Mouse (Mus musculus): ENCODE data around the gene Slc9a9. TPM values are rescaled to one million over a fixed set of nuclear protein-coding genes. Genes with fewer than 3 reads are reported as not detected.
A peak's percentile ranks its signal among the peaks of the same experiment; 100 is the strongest.

Gene Slc9a9
- polyA plus RNA-seq, 1 experiment from 2014 or later, result 4.4 TPM

DNA sequence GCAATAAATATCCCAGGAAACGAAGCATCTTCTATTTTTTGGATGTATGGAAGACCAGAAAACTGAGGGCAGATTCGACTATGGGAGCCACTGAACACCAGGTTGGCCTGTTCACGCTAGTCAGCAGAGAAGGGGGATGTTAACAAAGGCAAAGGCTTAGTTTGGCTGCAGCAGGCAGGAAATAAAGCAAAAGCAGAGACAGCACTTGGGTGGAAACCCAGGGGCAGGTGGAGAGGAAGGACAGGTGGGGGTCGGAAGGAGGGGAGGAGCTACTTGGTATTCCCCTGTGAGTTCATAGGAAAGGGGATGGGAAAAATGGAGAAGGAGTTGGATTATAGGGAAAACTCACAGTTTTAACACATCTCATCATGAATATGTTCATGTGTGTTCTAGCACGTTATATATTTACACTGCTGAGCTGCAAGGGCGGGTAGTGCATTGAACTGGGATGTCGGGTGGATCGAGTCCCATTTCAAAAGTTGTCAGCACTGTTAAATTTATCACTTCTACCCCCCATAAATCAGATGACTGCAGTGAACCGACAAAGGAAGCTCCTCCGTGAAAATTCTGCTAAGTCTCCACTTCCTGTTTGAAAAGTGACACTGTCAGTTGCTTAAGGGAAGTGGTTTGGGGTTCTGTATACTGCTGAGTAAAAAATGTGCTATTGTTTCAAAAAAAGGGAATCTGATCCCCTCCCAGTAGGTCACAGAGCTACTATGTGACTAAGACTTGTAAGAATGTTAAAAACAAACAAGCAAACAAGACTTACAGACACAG, 21.8 kb downstream of the Slc9a9 start:
- Histone ChIP-seq H3K27me3 (ENCODE audit: control insufficient read depth, insufficient read depth, low read length) (no peaks in the 10 kb centered on the region), H3K9ac (ENCODE audit: low read depth, low read length) (no peak overlapping the region), H3K4me1 (ENCODE audit: control insufficient read depth, insufficient read depth, low read length) (peaks cover 8% of the 10 kb centered on the region; the same call in 1 of the 2 replicates), H3K9me3 (ENCODE audit: control insufficient read depth, low read length) (no peaks in the 10 kb centered on the region), H3K4me3 (ENCODE audit: low read length) (no peak overlapping the region), H3K4me2 (replicated peaks; ENCODE audit: low read depth, low read length) (no peak overlapping the region; the same call in 1 of the 2 replicates), H3K27ac (ENCODE audit: low read depth, low read length) (peak overlapping the region; percentile 48; the same call in 1 of the 2 replicates), H3K36me3 (ENCODE audit: control insufficient read depth, insufficient read depth, low read length) (no peaks in the 10 kb centered on the region)
- peak; percentile 49 for ATAC-seq (ENCODE audit: low FRiP score, low TSS enrichment)
- 20% methylated on average over 10 of the region's 10 CpGs for WGBS

DNA sequence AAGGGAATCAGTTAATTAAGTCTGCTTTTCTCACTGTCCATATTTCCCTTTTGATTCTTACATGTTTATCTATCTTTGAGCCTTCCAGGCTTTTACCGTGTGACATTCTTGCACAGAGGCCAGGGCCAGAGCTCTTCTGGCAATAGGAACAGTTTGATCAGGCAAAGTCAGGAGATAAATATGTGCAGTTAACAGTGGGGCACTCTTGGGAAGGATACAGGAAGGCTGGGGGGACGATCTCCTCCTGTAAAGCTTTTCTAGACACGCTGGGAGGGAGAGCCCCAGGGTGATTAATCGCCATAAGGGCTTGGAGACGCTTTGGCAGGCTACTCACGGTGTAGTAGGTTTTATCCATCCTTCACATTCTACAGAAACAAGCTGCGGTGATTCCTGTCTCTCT, 22.4 kb downstream of the Slc9a9 start:
- Histone ChIP-seq H3K27me3 (ENCODE audit: control insufficient read depth, insufficient read depth, low read length) (no peaks in the 10 kb centered on the region), H3K4me1 (ENCODE audit: control insufficient read depth, insufficient read depth, low read length) (peaks cover 8% of the 10 kb centered on the region; the same call in 1 of the 2 replicates), H3K9ac (ENCODE audit: low read depth, low read length) (no peak overlapping the region), H3K27ac (ENCODE audit: low read depth, low read length) (peak overlapping the region; percentile 48; the same call in 1 of the 2 replicates), H3K9me3 (ENCODE audit: control insufficient read depth, low read length) (no peaks in the 10 kb centered on the region), H3K4me2 (replicated peaks; ENCODE audit: low read depth, low read length) (no peak overlapping the region), H3K4me3 (ENCODE audit: low read length) (no peak overlapping the region), H3K36me3 (ENCODE audit: control insufficient read depth, insufficient read depth, low read length) (no peaks in the 10 kb centered on the region)
- WGBS, result 15% methylated on average over 7 of the region's 7 CpGs
- ATAC-seq (ENCODE audit: low FRiP score, low TSS enrichment), result peak; percentile 20; the same call in 1 of the 2 replicates

DNA sequence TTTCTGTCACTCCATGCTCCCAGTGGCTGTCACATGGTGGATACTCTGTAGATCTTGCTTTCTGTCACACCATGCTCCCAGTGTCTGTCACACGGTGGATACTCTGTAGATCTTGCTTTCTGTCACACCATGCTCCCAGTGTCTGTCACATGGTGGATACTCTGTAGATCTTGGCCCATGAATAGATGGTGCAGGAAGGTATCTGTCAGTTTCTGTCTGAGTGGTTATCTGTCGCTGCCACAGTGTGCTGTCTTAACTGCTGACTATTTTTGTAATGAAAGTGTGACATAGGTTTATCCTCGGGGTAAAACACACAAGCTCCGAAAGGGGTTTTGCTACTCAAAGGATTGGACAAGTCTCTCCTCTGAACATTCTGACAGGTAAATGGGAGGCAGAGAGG, 24.5 kb downstream of the Slc9a9 start:
- WGBS, result 92% methylated on average over 4 of the region's 4 CpGs
- H3K4me3 ChIP-seq (ENCODE audit: low read length), result no peak overlapping the region

DNA sequence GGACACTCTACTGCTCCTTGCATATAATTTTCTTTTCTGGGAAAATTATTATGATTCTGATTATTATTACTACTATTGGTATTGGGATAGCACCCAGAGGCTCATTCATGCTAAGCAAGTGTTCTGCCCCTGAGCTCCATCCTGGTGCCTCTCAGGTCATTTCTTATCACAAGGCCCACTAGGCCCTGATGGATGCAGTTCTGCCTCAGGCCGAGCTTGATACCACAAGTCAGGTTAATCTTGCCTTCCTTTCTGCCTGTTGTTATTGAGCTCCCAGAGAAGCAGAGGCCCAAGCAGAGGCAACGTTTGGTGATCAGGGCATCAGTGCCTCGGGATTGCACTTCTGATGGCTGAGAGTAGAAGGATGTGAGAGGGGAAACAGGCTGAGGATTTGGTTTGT, 25.3 kb downstream of the Slc9a9 start:
- Histone ChIP-seq H3K9me3 (ENCODE audit: control insufficient read depth, low read length) (no peaks in the 10 kb centered on the region), H3K9ac (ENCODE audit: low read depth, low read length) (no peak overlapping the region), H3K36me3 (ENCODE audit: control insufficient read depth, insufficient read depth, low read length) (no peaks in the 10 kb centered on the region), H3K27me3 (ENCODE audit: control insufficient read depth, insufficient read depth, low read length) (no peaks in the 10 kb centered on the region), H3K4me3 (ENCODE audit: low read length) (no peak overlapping the region), H3K27ac (ENCODE audit: low read depth, low read length) (no peak overlapping the region), H3K4me1 (ENCODE audit: control insufficient read depth, insufficient read depth, low read length) (peaks cover 8% of the 10 kb centered on the region; the same call in 1 of the 2 replicates), H3K4me2 (replicated peaks; ENCODE audit: low read depth, low read length) (no peak overlapping the region)
- no peak for ATAC-seq (ENCODE audit: low FRiP score, low TSS enrichment)
- WGBS, result 74% methylated on average over 3 of the region's 3 CpGs

More for the DNA sequence above, 24.5 kb downstream of the Slc9a9 start:
- no peaks in the 10 kb centered on the region for H3K27me3 ChIP-seq (ENCODE audit: control insufficient read depth, insufficient read depth, low read length)
- no peak for ATAC-seq (ENCODE audit: low FRiP score, low TSS enrichment)
- H3K9ac ChIP-seq (ENCODE audit: low read depth, low read length), result no peak overlapping the region
- peaks cover 8% of the 10 kb centered on the region; the same call in 1 of the 2 replicates for H3K4me1 ChIP-seq (ENCODE audit: control insufficient read depth, insufficient read depth, low read length)
- H3K36me3 ChIP-seq (ENCODE audit: control insufficient read depth, insufficient read depth, low read length), result no peaks in the 10 kb centered on the region
- no peak overlapping the region for H3K4me2 ChIP-seq (replicated peaks; ENCODE audit: low read depth, low read length)
- H3K27ac ChIP-seq (ENCODE audit: low read depth, low read length), result no peak overlapping the region
- no peaks in the 10 kb centered on the region for H3K9me3 ChIP-seq (ENCODE audit: control insufficient read depth, low read length)

DNA sequence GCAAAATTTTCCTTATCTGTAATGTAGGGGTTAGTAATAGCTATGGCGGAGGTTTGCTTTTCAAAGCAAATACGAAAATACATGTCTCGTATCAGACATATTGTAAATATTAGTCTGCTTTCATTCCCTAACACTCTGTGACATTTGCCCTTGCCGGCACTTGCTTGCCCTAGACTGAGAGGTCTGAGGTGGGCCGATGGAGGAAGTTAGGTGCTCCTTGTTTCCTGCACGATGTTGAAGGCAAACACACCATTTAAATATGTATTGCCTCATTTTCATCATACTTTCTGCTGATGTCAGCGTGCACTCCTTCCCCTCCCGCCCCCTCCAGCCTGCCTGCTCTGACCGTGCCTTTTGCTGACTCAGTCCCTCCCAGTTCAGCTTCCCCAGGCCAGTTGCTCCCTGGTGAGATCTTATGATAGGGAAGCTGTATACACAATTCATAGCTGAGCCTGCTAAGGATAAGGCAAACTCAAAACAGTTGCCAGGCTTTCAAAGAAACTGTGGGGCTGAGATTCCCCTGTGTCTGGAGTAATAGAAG, 26.9 kb downstream of the Slc9a9 start:
- Histone ChIP-seq H3K27ac (ENCODE audit: low read depth, low read length) (no peak overlapping the region), H3K4me3 (ENCODE audit: low read length) (no peak overlapping the region), H3K36me3 (ENCODE audit: control insufficient read depth, insufficient read depth, low read length) (no peaks in the 10 kb centered on the region), H3K9ac (ENCODE audit: low read depth, low read length) (no peak overlapping the region), H3K27me3 (ENCODE audit: control insufficient read depth, insufficient read depth, low read length) (no peaks in the 10 kb centered on the region), H3K4me2 (replicated peaks; ENCODE audit: low read depth, low read length) (no peak overlapping the region), H3K9me3 (ENCODE audit: control insufficient read depth, low read length) (no peaks in the 10 kb centered on the region), H3K4me1 (ENCODE audit: control insufficient read depth, insufficient read depth, low read length) (peaks cover 1% of the 10 kb centered on the region; the same call in 1 of the 2 replicates)
- ATAC-seq (ENCODE audit: low FRiP score, low TSS enrichment), result no peak
- WGBS, result 67% methylated on average over 9 of the region's 9 CpGs

DNA sequence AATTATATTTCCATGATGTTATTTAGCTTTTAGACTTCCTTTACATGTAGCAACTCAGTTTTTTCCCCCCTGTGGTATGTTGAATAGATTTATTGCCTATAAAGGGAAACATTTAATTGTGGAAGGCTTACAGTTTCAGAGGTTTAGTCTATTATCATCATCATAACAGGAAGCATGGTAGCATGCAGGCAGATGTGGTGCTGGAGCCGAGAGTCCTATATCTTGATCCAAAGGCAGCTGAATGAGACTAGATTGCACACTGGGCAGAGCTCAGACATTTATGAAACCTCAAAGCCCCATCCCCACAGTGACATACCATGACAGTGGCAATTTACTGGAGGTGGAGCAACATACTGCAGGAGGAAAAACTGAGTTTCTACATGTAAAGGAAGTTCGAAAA, 28.5 kb downstream of the Slc9a9 start:
- H3K4me1 ChIP-seq (ENCODE audit: control insufficient read depth, insufficient read depth, low read length), result no peaks in the 10 kb centered on the region
- H3K9ac ChIP-seq (ENCODE audit: low read depth, low read length), result no peak overlapping the region
- H3K9me3 ChIP-seq (ENCODE audit: control insufficient read depth, low read length), result no peaks in the 10 kb centered on the region
- H3K4me3 ChIP-seq (ENCODE audit: low read length), result no peak overlapping the region
- no peak overlapping the region for H3K4me2 ChIP-seq (replicated peaks; ENCODE audit: low read depth, low read length)
- H3K27me3 ChIP-seq (ENCODE audit: control insufficient read depth, insufficient read depth, low read length), result no peaks in the 10 kb centered on the region
- ATAC-seq (ENCODE audit: low FRiP score, low TSS enrichment), result no peak
- H3K36me3 ChIP-seq (ENCODE audit: control insufficient read depth, insufficient read depth, low read length), result no peaks in the 10 kb centered on the region
- H3K27ac ChIP-seq (ENCODE audit: low read depth, low read length), result no peak overlapping the region
- 67% methylated on average over 2 of the region's 2 CpGs for WGBS

DNA sequence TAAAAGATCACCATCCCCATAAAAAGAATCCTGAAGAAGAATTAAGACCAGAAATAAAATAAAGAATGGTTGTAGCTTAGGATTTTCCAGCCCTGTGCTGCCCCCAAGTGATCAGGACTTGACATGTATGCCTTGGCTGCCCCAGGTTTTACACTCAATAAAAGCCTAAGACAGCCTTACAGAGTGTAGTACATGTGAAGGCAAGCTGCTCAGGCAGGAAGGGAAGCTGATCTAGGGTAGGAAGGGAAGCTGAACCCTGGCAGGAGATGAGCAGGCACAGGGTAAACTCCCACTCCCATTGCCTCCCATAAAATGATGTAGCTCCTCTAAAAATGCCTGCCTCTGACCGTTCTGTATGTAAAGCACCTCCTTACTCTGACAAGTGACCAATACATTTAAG, 30.8 kb downstream of the Slc9a9 start:
- H3K9me3 ChIP-seq (ENCODE audit: control insufficient read depth, low read length), result no peaks in the 10 kb centered on the region
- H3K4me1 ChIP-seq (ENCODE audit: control insufficient read depth, insufficient read depth, low read length), result no peaks in the 10 kb centered on the region
- no peak overlapping the region for H3K4me2 ChIP-seq (replicated peaks; ENCODE audit: low read depth, low read length)
- H3K27me3 ChIP-seq (ENCODE audit: control insufficient read depth, insufficient read depth, low read length), result no peaks in the 10 kb centered on the region
- H3K9ac ChIP-seq (ENCODE audit: low read depth, low read length), result no peak overlapping the region
- ATAC-seq (ENCODE audit: low FRiP score, low TSS enrichment), result peak; percentile 75
- no peak overlapping the region for H3K27ac ChIP-seq (ENCODE audit: low read depth, low read length)
- 32% methylated on average over 1 of the region's 1 CpGs for WGBS
- no peak overlapping the region for H3K4me3 ChIP-seq (ENCODE audit: low read length)
- H3K36me3 ChIP-seq (ENCODE audit: control insufficient read depth, insufficient read depth, low read length), result no peaks in the 10 kb centered on the region

DNA sequence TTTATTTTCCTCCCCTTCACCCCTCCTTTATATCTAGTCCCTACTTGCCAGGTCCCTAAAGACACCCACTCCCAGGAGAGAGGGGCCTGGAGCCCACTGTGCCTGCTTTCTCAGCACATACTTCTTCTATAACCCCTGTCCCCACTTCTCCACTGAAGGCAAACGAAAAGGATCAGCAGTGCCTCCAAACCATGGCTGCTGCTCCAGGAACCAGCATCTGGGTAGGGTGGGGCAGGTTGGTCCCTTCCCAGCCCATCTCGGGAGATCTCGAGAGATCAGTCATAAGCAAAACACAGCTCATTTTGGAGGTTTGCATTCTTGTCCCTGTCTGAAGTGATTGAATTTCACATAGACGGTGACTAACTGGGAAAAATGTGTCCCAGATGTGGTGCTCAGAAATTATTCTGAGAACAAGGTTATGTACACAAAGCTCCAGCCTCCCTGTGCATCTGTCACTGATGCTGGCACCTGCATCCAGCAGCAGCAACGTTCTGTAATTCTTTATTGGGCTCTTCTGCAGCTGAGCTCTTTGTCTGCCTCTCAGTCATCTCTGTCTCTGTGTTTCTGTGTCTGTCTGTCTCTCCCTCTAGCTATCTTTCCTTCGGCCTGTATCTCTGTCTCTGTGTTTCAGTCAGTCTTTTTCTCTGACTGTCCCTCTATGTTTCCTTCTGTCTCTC, 31.6 kb downstream of the Slc9a9 start:
- no peaks in the 10 kb centered on the region for H3K27me3 ChIP-seq (ENCODE audit: control insufficient read depth, insufficient read depth, low read length)
- no peaks in the 10 kb centered on the region for H3K36me3 ChIP-seq (ENCODE audit: control insufficient read depth, insufficient read depth, low read length)
- no peak overlapping the region for H3K9ac ChIP-seq (ENCODE audit: low read depth, low read length)
- WGBS, result 53% methylated on average over 6 of the region's 6 CpGs
- H3K4me2 ChIP-seq (replicated peaks; ENCODE audit: low read depth, low read length), result no peak overlapping the region
- H3K4me1 ChIP-seq (ENCODE audit: control insufficient read depth, insufficient read depth, low read length), result no peaks in the 10 kb centered on the region
- H3K9me3 ChIP-seq (ENCODE audit: control insufficient read depth, low read length), result no peaks in the 10 kb centered on the region
- H3K27ac ChIP-seq (ENCODE audit: low read depth, low read length), result no peak overlapping the region
- no peak overlapping the region for H3K4me3 ChIP-seq (ENCODE audit: low read length)
- ATAC-seq (ENCODE audit: low FRiP score, low TSS enrichment), result no peak

Measured in kidney, embryonic 14.5 days (tissue).